Comparison of ENCODE assay signal across 7 mouse cellular contexts in the genomic region with DNA sequence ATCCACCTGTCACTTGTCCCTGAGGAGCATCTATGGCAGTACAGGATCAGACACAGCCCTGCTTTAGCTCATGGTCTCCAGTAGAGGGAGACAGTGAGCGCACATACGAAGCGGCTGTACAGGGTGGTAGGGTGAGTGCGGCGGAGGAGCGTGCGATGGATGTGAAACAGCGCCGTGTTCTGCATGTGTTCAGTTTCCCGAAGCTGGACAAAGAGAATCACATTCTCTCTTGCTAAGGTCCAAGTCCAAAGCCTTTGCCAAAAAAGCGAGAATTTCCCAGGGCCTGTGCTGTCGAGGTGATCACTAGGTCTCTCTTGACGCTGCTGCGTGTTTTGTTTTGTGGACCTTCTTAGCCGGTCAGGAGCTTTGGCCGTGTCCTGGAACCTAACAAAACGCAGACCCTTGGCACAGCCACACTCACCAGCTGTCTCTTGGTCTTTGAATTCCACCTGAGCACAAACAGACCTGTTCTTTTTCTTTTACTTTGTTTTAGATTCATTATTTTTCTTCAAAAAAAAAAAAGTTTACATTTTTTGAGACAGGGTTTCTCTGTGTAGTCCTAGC. TPM values are rescaled to one million over a fixed set of nuclear protein-coding genes. Genes with fewer than 3 reads are reported as not detected.
DNase-seq lines count a peak whose midpoint lies in the region; ATAC-seq and TF ChIP-seq lines count a peak whose summit lies in the region.

No protein-coding gene starts in this region.

- intact Hi-C loops in gastrocnemius, adult 2 months (cut with DNase I) = loop anchor here (2.0 kb wide), 1 partner anchor 115 kb away; no protein-coding TSS in a partner anchor
- intact Hi-C loops in left cerebral cortex, postnatal 14 days (cut with DNase I) = loop anchor here (5.0 kb wide), 2 partner anchors 117 to 268 kb away; no protein-coding TSS in a partner anchor

- no peak overlapping the region; the same call in 1 of the 2 replicates for H3K27ac ChIP-seq in gastrocnemius, adult 2 months

- H3K4me3 ChIP-seq in gastrocnemius, adult 2 months = peak overlapping the region; percentile 62

- TF ChIP-seq CTCF in gastrocnemius, adult 2 months (IDR thresholded peaks at IDR 0.05) = peak; percentile 92

- peak; percentile 92 for DNase-seq in ZHBTc4 (ENCODE audit: low read depth, low spot score)
- peak; percentile 78 to 79 for DNase-seq in cerebellum, postnatal 14 days
- DNase-seq in gastrocnemius, adult 2 months = peak; percentile 67
- DNase-seq in induced T-regulatory cell, adult 2 months (ENCODE audit: low read depth) = peak; percentile 93
- peak; percentile 63 to 68 for DNase-seq in left cerebral cortex, postnatal 14 days (ENCODE audit: low spot score in 2 of 2)
- peak; percentile 25 to 31 for DNase-seq in right cerebral cortex, postnatal 36 days (ENCODE audit: low spot score in 2 of 2)

- ATAC-seq in megakaryocyte-erythroid progenitor cell, adult 5-6 weeks (replicated peaks; ENCODE audit: low FRiP score, low TSS enrichment, poor library complexity, severe bottlenecking) = peak; percentile 85

RNA-seq across cellular contexts. Expression of a gene that starts 15.2 kb away (rescaled TPM):
- total RNA-seq in gastrocnemius, adult 2 months (2021) = not detected
- not detected for total RNA-seq in left cerebral cortex, postnatal 14 days (2021)
- not detected in 2 replicates for total RNA-seq in megakaryocyte-erythroid progenitor cell, adult 5-6 weeks (2014; fragmentation: Nextera tagmentation)
- total RNA-seq in megakaryocyte-erythroid progenitor cell, adult 5-6 weeks (2017) = not detected in 2 replicates

RNA-seq across cellular contexts. Expression of a gene that starts 28.6 kb away (rescaled TPM):
- 1 to 10 TPM; 4.1 to 5.2 TPM for total RNA-seq in gastrocnemius, adult 2 months (2021)
- 1 to 10 TPM; 8.2 to 9.0 TPM for total RNA-seq in left cerebral cortex, postnatal 14 days (2021)
- 53.6 and 58.6 TPM in 2 replicates for total RNA-seq in megakaryocyte-erythroid progenitor cell, adult 5-6 weeks (2014; fragmentation: Nextera tagmentation)
- 91.4 and 110 TPM in 2 replicates for total RNA-seq in megakaryocyte-erythroid progenitor cell, adult 5-6 weeks (2017)

RNA-seq across cellular contexts. Expression of a gene that starts 34.0 kb away (rescaled TPM):
- 1 to 10 TPM; 6.2 to 7.0 TPM for total RNA-seq in gastrocnemius, adult 2 months (2021)
- 1 to 10 TPM; 4.5 to 5.5 TPM for total RNA-seq in left cerebral cortex, postnatal 14 days (2021)
- total RNA-seq in megakaryocyte-erythroid progenitor cell, adult 5-6 weeks (2014; fragmentation: Nextera tagmentation) = 3.1 and 4.4 TPM in 2 replicates
- 39.2 and 50.6 TPM in 2 replicates for total RNA-seq in megakaryocyte-erythroid progenitor cell, adult 5-6 weeks (2017)

RNA-seq across cellular contexts. Expression of a gene that starts 37.2 kb away (rescaled TPM):
- under 1 TPM; 0.28 to 0.53 TPM for total RNA-seq in gastrocnemius, adult 2 months (2021)
- under 1 TPM in 1 of 2 experiments, not detected in 1; 0.51 TPM for total RNA-seq in left cerebral cortex, postnatal 14 days (2021)
- not detected in 2 replicates for total RNA-seq in megakaryocyte-erythroid progenitor cell, adult 5-6 weeks (2014; fragmentation: Nextera tagmentation)
- 0.89 TPM in 1 of 2 replicates, not detected in the other for total RNA-seq in megakaryocyte-erythroid progenitor cell, adult 5-6 weeks (2017)

Comparison
In these comparisons a context has a peak if more than half of its experiments do, and no peak if none do; other contexts are left out.
1. DNase-seq: peak in every context shown above with its lines; median percentile 93 in induced T-regulatory cell, adult 2 months; 92 in ZHBTc4; 78 in cerebellum, postnatal 14 days; 67 in gastrocnemius, adult 2 months; 66 in left cerebral cortex, postnatal 14 days; 28 in right cerebral cortex, postnatal 36 days.
2. RNA of a gene that starts 28.6 kb away (total RNA-seq): 53.6 to 110 TPM in megakaryocyte-erythroid progenitor cell, adult 5-6 weeks; 8.2 to 9.0 TPM in left cerebral cortex, postnatal 14 days and 4.1 to 5.2 TPM in gastrocnemius, adult 2 months; every median in the first group is over 4 times any median in the second.